Mouse (Mus musculus): ENCODE measurements around the gene 1700066M21Rik.
A peak's percentile ranks its signal among the peaks of the same experiment; 100 is the strongest.

Gene 1700066M21Rik

DNA sequence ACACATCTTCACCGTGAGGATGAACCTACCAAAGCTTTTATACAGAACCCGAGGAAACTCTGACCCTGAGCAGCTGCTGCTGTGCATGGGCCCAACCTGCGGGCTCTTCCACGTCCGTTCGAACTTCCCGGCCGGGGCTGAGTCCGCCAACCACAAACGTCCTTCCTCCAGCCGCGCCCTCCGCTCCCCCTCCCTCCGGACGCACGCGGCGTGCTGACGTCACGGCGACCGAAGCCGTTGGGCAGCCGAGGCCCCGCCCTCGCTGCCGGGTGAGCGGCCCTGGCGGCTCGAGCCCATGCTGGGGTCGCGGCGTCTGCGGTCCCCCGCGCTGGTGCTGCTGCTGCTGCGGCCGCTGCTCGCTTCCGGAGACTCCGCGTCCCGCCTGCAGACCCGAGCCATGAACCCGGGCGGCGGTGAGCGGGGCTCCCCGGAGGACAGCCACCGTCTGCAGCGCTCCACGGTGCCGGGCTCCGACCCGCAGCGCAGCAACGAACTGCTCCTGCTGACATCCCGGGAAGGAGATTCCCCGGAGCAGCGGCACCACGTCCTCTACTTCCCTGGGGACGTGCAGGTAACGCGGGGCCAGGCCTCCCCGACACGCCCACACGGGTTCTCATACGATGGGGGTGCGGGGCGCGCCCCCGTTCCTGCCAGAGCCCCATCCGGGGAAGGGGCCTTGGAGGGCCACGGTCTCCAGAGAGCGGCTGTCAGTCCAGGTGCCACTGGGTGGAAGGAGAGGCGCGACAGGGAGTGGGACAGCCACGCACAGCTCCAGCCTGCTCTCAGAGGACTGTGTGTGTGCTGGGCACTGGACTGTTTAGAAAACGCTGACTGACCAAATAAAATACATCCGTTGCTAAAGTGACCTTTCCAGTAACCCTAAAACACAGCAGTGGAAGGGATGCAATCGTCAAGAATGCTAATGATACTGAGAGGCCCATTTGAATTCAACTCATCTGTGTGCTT, at the start of gene 1700066M21Rik:
TSS of gene 1700066M21Rik (plus strand) at position 245 of the 966 bp plus-strand sequence.
- DNase-seq (ENCODE audit: low spot score), result peak; percentile 96

DNA sequence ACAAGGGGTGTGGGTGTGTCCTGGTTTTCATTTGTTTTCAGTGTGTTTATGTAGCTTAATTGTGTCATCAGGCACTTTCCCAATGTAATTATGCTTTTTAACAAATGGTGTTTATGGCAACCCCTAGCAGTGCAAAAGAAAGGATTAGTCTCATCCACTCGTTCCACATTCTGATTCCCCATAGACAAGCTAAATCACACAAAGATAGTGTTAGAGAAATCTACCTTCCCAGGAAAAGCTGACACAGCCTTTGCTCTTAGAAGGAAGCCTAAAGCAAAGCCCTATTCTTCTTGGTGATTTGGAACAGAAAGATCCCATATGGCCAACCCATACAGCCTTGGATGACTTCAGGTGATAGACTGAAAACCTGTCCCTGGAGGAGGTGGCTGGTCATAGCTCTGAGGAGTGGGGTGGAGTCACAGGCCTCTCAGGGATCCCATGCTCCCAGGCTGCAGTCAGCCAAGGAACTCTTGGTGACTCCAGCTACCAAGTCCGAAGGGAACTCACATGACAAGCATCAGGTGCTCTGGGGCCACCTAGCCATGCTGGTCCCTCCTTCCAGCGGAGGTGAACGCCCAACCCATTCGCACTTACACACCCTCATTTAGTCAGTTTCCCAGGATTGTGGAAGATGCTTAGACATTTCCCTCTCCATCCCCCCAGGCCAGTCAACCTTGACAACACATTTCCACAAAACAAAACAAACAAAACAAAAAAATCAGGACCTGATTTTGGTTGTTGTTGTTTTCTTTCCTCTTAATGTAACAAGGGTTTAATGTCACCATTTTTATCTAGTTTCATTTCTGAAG, 47.9 kb upstream of the 1700066M21Rik start:
- no peak for DNase-seq (ENCODE audit: low spot score)

DNA sequence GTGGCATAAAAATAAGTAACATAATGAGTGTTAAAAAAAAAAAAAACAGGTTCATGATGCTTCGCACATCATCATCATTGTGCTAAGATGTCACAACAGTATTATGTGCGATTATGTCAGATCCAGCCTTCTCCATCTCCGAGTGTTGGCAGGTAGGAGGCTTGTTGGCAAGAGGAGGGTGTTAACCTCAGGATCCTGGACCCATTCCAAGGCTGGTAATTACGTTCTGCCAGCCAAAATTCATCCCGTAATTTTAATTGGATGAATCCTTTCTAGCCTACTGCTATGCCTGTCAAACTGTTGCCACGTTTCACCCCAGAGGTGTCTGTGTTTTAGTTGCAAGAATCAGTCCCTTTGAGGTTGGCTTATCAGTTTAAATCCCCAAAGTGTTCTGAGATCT, 47.2 kb upstream of the 1700066M21Rik start:
- DNase-seq (ENCODE audit: low spot score), result no peak

DNA sequence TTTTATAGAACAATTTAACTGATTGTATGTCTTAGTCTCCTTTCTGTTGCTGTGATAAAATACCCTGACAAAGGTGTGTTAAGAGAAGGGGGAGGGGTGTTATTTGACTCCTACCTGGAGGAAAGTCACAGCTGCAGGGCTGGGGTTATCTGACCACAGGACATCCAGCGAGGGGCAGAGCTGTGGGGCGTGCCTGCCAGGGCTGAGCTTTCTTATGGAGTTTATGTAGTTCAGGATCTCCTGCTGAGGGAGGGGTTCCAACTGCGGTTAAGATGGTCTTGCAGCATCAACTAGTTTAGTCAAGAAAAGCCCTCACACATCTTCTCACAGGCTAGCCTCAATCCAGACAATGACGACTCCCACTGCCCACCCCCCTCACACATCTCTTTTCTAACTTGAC, 45.4 kb upstream of the 1700066M21Rik start:
- DNase-seq (ENCODE audit: low spot score), result no peak

DNA sequence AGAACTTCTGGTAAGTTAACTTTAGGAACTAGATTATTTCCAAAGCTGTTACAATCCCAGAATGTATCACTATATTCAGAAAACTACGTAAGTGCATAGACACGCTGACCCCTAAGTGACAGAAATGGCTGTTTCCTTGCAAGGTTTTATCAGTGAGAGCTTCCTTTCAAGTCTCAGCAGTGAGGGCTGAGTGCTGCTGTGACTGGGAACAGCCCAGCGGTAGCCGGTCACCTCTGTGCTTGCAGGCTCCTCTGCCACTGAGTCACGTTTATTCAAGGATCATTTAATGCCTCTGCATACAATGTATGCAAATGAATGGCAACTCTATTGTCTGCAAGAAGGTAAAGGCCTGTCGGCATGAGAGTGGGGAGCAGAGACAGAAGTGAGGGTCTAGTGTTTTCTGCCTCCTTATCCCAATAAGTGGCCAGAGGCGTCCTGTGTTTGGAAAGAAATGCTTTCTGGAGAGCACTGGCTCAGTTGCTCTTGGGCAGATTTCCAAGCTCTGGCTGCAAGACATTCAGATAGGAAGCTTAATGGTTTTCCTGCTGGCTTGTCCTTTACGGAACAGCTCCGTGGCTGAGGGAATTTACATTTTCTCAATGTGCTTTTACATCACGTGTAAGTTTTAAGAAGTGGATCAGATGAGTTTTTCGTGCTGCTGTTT, 43.7 kb upstream of the 1700066M21Rik start:
- peak; percentile 44 for DNase-seq (ENCODE audit: low spot score)

DNA sequence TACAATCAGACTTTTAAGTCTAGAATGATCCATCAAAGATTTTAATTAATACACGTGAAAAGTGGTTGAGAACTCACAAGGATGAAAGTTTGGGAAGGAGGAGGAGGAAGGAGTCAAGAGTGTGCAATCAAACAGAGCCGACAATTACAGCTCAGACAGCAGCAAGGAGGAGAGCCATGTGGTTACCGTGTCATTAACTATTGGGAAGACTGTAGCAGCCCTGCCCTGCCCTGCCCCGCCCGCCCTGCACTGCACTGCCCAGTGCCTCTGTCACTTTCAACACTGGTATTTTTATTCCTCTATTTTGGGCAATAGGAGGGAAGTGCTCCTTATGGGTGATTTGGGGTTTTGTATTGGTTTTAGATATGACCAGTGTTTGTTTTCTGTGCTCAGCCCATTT, 42.2 kb upstream of the 1700066M21Rik start:
- DNase-seq (ENCODE audit: low spot score), result no peak

DNA sequence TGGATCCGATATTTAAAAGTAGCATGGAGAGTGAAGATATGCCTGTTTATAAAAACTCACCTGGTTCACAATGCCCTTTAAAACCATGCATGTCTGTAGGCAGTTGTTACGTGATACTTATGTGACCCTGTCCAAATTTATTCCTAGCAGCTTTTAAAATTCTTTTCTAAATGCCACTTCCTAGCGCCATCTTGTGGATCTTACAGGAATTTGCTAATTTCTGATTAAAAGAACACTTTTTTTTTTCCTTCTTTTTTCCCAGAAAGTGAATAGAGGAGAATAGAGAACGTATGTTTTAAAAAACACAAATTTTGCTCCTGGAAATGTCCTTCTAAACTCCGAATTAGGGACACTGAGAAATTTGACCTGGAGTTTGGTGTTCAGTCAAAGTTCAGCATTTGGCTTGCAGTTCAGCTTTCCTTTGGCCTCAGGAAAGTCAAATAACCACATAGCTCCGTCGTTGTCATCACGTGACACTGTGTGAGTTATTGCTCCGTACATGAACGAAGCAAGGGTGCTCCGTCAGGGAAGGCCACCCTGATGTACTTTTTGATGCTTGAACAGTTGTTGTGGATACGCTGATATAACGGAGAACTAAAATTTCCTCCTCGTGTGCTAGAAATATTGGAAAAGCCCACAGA, 38.1 kb upstream of the 1700066M21Rik start:
- no peak for DNase-seq (ENCODE audit: low spot score)

DNA sequence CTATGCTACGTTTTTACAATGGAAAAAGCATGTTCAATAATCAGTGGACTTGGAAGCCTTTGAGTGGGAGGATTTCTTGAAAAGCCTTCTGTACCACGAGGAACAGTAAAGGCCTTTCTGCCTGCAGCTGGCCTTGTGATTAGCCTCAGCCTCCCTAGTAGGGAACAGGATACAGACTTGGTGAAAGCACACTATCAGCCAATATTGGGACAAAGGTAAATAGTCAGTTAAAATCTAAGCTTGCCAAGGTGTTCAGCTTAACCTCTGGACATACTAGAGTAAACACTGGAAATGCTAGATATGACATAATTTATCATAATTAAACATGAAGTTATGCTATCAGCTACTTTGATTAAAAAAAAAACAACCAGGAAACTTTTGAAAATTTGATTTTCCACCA, 36.2 kb upstream of the 1700066M21Rik start:
- no peak for DNase-seq (ENCODE audit: low spot score)

DNA sequence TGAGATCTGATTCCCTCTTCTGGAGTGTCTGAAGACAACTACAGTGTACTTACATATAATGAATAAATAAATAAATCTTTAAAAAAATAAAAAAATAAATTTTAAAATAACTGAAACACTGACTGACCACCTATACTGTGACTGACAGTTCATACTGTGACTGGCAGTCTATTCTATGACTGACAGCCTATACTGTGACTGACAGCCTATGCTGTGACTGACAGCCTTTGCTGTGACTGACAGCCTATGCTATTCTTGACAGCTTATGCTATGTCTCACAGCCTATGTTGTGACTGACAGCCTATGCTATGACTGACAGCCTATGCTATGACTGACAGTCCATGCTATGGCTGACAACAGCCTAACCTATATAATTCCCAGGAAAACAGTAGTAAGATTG, 29.9 kb upstream of the 1700066M21Rik start:
- DNase-seq (ENCODE audit: low spot score), result no peak

DNA sequence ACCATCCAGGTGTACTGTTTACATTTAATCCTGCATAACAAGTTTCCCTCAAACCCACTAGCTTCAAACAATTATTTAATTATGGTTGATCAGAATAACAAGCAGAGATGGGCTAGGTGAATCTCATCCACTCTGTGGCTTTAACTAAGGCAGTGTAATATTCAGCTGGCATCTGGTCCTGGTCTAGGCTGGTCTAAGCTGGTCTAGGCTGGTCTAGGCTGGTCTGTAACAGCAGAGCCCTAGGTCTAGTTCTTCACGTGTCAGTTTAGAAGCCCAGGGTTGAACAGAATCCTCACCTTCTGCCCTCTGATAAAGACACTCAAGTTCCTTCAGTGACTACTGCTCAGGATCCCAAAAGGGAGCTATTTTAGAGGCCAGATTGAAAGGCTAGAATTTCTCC, 25.5 kb upstream of the 1700066M21Rik start:
- DNase-seq (ENCODE audit: low spot score), result no peak

DNA sequence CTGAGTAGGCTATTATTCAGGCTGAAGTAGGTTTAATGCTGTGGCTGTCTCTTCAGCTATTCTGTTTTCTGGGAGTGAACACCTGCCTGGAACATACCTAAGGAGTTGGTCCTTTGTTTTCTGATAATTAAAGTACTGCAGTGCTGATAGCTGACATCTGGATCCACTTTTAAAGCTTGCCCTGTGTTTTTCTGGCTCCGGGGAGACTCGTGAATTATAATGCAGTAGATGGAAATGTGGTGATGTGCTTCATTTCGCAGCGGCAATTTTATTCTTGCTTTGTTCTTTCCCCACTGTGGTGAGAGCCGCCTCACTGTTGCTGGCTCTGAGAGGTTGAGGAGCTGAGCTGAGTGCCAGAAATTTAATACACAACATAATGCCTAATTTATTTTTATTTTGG, 18.9 kb upstream of the 1700066M21Rik start:
- DNase-seq (ENCODE audit: low spot score), result no peak

DNA sequence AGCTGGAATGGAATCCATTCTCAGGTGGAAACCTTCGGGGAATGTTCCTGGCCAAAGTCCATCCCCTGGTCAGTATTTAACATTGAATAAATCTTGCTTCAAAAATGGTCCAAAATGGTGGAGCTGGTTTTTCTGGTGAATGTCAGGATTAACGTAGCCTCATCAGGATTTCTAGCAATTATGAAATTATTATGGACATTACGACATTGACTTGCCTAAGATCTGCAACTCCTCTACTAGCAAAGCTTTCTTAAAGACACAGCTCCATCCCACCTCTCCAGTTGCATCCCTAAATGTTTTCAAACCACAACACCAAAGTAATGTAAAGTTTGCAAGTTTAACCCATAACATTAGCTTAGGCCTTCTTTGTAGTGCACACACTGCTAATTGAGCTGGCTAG, 10.0 kb upstream of the 1700066M21Rik start:
- no peak for DNase-seq (ENCODE audit: low spot score)

DNA sequence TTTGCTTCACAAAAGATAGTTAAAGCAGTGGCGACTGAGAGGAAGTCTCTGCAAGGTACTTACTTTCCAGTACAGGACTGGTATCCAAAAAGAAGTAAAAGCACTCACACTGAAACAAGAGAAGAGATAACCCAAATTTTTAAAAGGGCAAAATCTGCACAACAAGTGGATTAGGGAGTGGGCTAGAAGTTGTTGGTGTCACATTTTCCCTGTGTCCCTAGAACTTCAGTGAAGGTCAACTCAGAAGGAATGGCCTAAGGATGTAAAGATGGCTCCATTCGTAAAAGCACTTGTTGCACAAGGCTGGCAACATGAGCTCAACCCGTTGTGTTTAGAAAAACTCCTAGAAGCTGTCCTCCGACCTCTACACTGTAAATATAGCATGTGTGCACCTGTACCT, 8.3 kb upstream of the 1700066M21Rik start:
- no peak for DNase-seq (ENCODE audit: low spot score)

DNA sequence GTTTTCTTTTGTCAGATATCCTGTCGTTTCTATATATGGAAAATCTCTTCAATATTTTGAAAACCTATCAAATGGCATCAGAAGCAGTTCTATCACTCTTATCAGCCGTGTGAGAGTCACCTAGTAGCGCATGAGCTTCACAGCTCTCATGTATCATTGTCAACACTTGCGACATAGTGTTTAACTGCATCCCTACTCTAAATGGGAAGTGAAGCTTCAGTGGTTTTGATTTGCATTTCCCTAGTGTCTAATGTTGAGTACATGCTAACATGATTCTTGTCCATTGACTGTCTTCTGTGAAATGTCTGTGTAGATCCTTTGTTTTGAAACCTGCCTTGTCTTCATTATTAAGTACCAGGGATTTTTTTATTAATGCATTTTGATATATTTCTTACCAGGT, 7.0 kb upstream of the 1700066M21Rik start:
- no peak for DNase-seq (ENCODE audit: low spot score)

DNA sequence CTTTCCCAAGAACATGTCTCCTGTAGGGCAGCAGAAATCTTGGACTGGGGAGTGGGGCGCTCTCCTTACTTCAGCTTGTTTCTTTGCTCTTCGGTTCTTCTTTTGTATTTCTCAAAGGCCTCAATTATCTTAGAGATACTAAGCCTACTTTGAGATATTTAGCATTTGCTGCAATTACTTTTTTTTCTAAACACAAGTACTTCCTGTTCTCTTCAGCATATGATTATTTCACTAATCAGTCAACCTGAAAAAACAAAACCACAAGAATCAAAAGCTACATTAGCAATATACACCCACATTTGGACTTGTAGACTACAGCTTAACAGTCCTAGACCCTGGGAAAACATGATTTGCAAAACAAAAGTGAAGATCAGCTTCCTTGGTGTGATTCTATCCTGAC, 2.1 kb upstream of the 1700066M21Rik start:
- DNase-seq (ENCODE audit: low spot score), result no peak

DNA sequence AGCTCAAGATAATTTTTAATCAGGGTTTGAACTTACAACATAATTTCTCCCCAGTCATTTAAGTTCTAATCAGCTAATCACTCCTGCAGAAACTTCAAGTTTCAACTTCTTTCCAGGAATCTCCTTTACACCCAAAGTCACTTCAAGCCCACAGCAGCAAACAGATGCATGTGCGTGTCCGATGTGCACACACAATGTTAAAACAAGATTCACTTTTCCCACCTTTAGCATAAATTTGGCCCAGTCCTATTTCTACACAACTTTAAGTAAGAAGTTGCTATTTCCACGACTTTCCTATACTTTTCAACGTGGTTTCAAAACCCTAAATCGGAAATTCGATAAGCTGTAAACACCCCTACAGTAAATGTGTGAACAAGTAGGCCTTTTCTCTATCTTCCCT, 614 bp upstream of the 1700066M21Rik start:
- no peak for DNase-seq (ENCODE audit: low spot score)

DNA sequence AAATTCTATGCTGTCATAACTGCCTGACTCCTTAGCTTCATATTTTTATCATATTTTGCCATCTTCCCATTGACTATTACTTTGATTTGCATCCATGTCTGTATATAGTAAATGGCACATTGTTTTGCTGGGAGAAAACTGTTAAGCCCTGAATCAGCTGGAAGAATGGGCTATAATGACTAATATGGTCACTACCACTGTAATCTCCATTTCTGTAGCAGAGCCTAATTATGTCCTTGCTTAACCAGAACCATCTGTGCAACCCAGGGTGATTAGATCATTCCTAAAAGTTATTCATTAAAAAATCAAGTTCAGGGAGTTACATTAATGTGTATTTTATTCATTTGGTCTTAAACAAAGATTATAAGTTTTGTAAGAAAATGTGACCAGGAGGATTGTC, 9.1 kb downstream of the 1700066M21Rik start:
- no peak for DNase-seq (ENCODE audit: low spot score)

DNA sequence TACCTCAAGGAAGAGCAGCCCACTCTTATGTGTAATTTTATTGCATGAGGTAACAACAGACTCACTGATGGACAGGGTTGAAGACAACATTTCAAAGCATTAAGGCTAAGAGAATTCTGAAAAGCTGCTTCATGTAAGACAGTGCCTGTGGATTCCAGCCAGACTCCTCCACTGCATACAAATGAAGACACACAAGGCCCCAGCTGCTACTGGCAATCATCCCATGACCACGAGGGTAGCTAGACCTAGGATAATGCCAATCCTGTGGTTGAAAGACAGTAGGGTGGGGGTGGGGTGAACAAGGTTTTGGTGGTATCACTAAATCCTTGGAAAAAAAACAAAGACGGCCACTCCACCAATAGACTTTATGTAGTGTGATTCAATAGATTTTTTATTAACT, 10.5 kb downstream of the 1700066M21Rik start:
- DNase-seq (ENCODE audit: low spot score), result no peak

DNA sequence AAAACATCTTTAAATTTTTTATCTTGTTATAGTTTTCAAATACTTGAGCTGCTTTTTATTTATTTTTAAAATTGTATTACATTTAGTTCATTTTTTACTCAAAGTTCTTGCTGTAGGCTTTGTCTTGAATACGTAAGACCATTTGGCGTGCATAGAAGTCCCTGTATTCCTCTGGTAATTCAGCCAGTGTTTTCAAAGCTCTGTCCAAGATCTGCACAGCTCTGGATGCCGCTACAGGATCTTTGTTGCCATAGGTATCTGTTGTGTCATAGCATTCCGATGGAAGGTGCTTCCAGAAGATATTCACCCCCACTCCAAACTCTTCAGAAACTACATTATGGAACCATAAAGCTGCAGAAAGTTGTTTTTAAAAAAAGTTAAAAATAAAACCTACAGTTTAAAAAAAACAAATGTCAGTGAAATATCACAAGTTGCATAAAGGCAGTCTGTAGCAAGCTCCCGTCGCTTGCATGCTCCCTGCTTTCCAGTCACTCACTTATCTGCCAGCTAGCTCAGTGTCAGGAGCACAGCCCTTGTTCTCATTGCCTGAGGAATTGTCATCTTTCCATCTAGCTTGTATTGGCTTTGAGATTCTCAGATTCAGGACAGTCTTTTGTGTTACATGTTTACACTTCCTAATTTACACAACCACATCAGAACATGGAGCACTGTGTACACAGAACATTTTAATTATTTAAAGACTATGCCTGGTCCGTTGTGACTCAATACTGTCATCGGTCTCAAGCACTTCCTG, 11.2 kb downstream of the 1700066M21Rik start:
- no peak for DNase-seq (ENCODE audit: low spot score)

DNA sequence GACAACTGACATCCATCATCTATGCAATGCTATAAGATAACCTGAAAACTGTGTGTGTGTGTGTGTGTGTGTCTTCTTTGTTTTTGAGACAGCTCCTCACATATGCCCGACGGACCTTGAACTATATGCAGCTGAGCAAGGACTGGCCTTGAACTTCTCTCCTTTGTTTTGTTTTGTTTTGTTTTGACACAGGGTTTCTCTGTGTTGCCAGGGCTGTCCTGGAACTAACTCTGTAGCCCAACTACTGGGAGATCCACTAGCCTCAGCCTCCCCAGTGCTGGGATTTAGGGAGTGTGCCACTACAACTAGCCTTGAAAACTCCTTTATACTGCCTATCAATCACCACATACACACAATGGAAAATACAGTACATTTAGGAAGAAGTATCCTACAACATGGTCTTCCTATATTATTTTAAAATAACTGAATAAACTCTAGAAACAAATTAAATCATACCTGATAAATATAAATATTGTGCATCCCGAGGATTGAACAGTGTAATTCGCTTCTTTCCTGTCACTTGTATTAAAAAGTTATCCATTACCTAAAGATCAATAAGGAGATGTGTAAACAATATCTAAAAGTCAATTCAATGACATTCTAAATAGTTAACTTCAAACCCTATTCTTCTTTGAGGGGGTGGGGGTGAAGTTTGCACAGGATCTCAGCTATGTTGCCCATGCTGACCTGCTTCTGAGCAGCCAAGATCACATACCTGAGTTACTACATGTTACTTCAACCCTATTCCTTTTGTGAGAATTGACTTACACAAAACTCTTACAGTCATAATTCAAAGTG, 13.8 kb downstream of the 1700066M21Rik start:
- DNase-seq (ENCODE audit: low spot score), result no peak

All from testis, postnatal 10 days (tissue).